Mouse (Mus musculus) cerebellum, postnatal 25 days (tissue): Measurements from ENCODE around the gene Olfr1347.
"Not testable (repeated sequence)": the region's sequence is repeated elsewhere in the genome, so short reads cannot be mapped to it uniquely, and the experiment has no call there.

Source experiments
- DNase-seq, 2 experiments: peaks; one replicate each; pipeline ENCODE4 v3.0.0; 2021; ENCODE audit warnings: mixed read lengths in 2 of 2

Olfr1347 gene

GRCm38 (mm10) chr7:6499655-6500054 lies at the start of gene Olfr1347:
Olfr1347 (minus strand) TSS chr7:6499755.
- no peak for DNase-seq

- peak in 1 of 2 experiments; percentile 4 for DNase-seq
Observed at GRCm38 (mm10) chr7:6526141-6526540, 26.6 kb upstream of the Olfr1347 start.

GRCm38 (mm10) chr7:6525001-6525400 lies 25.4 kb upstream of the Olfr1347 start:
- DNase-seq, result no peak

- DNase-seq, result no peak
Observed at GRCm38 (mm10) chr7:6522850-6523249, 23.3 kb upstream of the Olfr1347 start, which contains the start of gene Olfr1349. Olfr1349 (minus strand) TSS chr7:6522950.

- no peak for DNase-seq
Observed at GRCm38 (mm10) chr7:6521666-6522065, 22.1 kb upstream of the Olfr1347 start.

- no peak for DNase-seq
Observed at GRCm38 (mm10) chr7:6508648-6509047, 9.1 kb upstream of the Olfr1347 start, which contains the start of gene Olfr1348. Olfr1348 (minus strand) TSS chr7:6508748.

GRCm38 (mm10) chr7:6486841-6487240 lies 12.7 kb downstream of the Olfr1347 start, which contains the start of gene Olfr5:
Olfr5 (minus strand) TSS chr7:6486941.
- no peak for DNase-seq

GRCm38 (mm10) chr7:6477633-6478032 lies 21.9 kb downstream of the Olfr1347 start:
- not testable (repeated sequence) for DNase-seq

- DNase-seq, result no peak
Observed at GRCm38 (mm10) chr7:6466951-6467350, 32.6 kb downstream of the Olfr1347 start, which contains the start of gene Olfr1346. Olfr1346 (plus strand) TSS chr7:6467101.

GRCm38 (mm10) chr7:6456399-6456798 lies 43.2 kb downstream of the Olfr1347 start:
- no peak for DNase-seq

GRCm38 (mm10) chr7:6455868-6456267 lies 43.7 kb downstream of the Olfr1347 start, which contains the start of gene Olfr1336:
Olfr1336 (plus strand) TSS chr7:6456168.
- no peak for DNase-seq

GRCm38 (mm10) chr7:6447771-6448170 lies 51.8 kb downstream of the Olfr1347 start:
- DNase-seq, result no peak

- DNase-seq, result no peak
Observed at GRCm38 (mm10) chr7:6441173-6441572, 58.4 kb downstream of the Olfr1347 start.

- DNase-seq, result no peak
Observed at GRCm38 (mm10) chr7:6438388-6438787, 61.2 kb downstream of the Olfr1347 start, which contains the start of gene Olfr1344. Olfr1344 (plus strand) TSS chr7:6438688.
